Mouse (Mus musculus) G1E (cell line): Measurements from ENCODE around the gene Lpgat1.

Source experiments
- CTCF ChIP-seq: IDR thresholded peaks from 2 replicates; pipeline ENCODE4 v1.5.1; 2012; ENCODE audit warnings: low read depth, low read length, inconsistent platforms, mixed read lengths
- GATA1 ChIP-seq: IDR thresholded peaks from 2 replicates; pipeline ENCODE4 v1.6.1; 2012; ENCODE audit warnings: borderline replicate concordance, low read length, inconsistent platforms, mixed read lengths
- GATA2 ChIP-seq: IDR thresholded peaks from 2 replicates; pipeline ENCODE4 v1.6.1; 2012; ENCODE audit warnings: low read depth, low read length, inconsistent platforms, borderline replicate concordance

GRCm38 (mm10) chr1:191719326-191719725, 1.7 kb downstream of the Lpgat1 start:
- no peak for TF ChIP-seq GATA2
- no peak for TF ChIP-seq CTCF
- TF ChIP-seq GATA1, result no peak
